Mouse (Mus musculus): ENCODE measurements around the gene Ncf2.
"Not testable (repeated sequence)": the region's sequence is repeated elsewhere in the genome, so short reads cannot be mapped to it uniquely, and the experiment has no call there.

Gene Ncf2

DNA sequence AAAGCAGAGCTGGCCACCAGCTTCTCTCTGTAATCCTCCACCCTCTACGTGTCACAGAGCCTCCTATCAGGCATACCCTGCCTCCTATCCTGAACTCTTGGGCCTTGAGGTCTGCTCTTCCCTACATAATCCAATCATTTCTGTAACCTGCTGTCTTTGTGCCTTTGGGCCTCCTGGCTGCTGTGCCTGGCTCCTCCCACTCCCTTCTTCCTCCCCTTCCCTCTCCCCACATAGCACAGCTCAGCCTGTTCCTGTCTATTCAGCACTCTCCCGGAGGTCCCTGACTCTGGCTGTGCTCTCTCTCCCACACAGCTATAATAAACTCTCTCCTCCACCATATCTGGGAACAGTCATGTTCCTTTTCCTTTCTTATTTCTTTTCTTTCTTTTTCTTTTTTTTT, at the start of gene Ncf2:
TSS of gene Ncf2 (plus strand) at position 298 of the 400 bp plus-strand sequence.
- no peak for DNase-seq (ENCODE audit: low spot score)

DNA sequence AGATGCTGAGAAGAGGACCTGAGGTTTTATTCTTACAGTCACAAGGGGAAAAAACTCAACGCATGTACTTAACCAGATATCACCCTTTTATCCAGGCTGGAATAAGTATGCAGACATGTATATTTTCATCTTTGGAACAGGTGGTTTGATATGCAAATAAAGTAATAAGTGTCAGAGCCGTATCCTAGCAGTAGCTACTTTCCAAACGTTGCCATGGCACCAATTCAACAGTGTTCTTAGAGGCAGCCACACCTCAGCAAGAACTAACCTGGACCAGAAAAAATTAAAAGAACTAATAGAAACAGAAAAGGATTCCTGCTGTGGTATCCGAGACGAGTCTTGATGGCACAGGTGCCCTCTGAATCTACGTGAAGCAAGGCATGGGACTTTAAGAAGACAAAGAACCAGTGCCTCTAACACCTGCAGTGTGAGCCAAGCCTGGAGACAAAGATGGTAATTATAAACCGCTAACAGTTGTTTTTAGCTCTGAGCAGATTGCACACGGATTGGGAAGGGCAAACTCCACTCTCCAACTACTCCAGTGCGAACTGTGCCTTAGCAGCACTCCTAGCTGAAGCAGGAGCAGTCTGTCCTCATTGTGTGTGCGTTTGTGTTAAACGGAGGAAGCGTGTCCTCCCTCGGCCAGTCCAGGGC, 49.6 kb upstream of the Ncf2 start, which contains the start of gene Apobec4:
TSS of gene Apobec4 (plus strand) at position 240 of the 654 bp plus-strand sequence.
- DNase-seq (ENCODE audit: low spot score) = peak; percentile 58

DNA sequence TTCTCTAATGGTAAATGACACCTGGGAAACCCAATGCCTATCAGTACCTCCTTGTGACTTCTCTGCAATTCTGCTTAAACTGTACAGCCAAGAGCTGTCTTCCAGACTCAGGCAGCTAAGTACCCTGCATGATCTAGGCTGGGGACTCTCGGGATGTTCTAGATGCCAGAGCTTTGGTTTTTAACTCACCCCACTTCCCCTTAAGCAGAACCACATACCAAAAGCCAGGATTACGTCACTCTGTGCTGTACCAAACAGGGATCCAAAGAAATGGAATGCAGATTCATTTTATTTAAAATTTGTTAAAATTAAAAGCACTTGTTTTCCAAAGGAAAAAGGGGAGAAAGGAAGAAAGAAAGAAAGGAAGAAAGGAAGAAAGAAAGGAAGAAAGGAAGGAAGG, 38.2 kb upstream of the Ncf2 start:
- no peak for DNase-seq (ENCODE audit: low spot score)

DNA sequence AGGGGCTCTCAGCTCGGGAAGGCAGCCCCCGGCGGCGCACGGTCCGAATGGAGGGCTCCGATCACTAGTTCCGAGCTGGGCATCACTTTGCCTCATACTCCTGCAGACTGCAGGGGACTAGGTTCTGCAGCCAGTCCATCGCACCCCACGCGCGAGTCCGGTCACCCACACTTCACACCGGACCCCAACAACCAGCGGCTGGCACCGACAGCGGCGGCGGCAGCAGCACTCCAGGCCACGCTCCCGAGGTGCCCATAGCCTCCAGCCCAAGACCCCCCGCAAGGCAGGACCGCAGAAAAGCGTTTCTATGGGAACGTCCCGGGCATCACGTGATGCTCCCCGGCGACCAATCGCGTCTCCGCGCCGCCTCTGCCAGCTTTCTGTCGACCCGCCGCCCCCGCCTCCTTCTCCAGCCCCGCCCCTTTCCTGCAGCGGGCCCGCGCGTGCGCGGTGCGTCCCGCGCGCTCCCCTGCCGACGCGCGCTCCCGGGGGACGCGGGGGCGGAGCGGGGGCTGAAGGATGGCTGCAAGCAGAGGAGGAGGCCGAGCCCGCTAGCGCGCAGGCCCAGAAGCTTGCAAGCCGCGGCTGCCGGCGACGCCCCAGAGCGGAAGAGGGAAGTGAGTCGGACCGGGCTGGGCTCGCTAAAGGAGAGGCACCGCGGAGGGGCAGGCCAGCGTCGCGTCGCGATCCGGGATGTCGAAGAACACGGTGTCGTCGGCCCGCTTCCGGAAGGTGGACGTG, 33.8 kb upstream of the Ncf2 start, which contains the start of the genes Rgl1 and Arpc5:
TSS of gene Rgl1 (minus strand) at position 320 of the 741 bp plus-strand sequence.
TSS of gene Arpc5 (plus strand) at position 511 of the 741 bp plus-strand sequence.
- peak; percentile 96 for DNase-seq (ENCODE audit: low spot score)

DNA sequence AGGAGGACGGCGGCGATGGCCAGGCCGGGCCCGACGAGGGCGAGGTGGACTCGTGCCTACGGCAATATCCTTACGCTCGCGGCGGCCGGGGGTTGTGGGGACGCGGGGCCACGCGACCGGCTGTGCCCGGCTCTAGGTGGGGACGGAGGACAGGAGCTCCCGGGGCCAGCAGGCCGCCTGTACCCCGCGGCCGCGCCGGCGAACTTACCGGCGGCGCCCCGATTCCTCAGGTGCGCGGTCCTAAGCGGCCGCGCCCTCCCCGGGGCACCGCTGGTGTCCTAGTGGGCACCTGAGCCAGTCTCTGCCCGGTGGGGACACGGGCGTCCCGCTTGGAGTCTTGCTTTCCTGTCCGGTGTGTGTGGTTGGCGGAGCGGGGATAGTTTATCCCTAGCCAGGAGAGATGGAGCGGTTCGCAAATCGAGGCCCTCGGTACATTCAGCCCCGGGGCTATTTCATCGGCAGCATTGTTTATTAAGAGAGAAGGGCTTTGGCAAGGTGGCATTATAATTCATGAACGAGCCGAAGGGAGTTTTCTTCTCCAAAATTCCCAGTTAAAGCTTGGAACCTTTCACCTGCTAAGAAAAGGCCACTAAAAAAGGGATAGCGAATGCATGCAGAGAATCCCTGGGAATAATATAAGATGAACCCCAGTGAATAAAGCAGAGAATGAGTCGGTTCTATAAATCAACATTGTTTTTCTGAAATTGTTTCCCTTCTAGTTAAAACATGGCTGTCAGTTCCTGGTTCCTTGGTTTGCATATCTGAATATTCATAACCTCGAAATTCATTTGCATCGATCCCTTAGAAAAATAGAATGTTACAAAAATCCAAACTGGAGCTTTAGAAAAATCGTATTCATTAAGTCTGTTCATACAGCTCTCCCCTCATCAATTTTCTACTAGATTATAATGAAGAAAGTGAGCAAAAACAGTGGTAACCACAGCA, 32.9 kb upstream of the Ncf2 start:
- DNase-seq (ENCODE audit: low spot score) = no peak

DNA sequence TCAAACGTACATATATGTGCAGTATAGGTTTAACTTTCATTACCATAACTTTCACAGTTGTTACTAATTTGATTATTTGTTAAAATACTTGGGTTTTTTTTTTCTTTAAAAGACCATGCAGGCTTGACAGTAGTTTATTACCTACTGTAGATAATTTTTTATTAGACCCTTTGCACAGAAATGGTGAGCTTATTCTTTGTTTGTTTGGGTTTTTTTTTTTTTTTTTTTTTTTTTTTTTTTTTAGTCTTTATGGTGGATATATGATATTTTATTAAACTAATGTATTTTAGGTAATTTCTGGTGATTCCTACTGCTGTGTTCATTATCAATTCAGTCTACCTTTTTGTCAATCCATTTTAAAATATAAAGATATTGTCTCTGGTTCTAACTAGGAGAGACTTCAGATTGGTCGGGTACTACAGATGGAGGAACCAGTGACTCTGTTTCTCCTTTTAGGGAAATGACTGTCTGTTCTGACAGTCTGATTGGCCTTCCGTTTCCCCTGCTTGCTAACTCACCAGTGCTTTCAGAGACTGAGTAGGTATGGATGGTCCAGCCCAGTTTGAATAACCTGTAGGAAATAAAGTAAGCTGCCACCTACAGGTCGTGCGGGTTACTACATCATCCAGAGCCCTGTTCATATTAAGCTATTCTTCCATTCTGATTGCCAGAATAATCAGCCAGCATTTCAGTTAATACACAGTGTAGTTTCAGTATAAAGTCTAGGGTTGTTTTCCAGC, 32.1 kb upstream of the Ncf2 start:
- peak; percentile 93 for DNase-seq (ENCODE audit: low spot score)

DNA sequence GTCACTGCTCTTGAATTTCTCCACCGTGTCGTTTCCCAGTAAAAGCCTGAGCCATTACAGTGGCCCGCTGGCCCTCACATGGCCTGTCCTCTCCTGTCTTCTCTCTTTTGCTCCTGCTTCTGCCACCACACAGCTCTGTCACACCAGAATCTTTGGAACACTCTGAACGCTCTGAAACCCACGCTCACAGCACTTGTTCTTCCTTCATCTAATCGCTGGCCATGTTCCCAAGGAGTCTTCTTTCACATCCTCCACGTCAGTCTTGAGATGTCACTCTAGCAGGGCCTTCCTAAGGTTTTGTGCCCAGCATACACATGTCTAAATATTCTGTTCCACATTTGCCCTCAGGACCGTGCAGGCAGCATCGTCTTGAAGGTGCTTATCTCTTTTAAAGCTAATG, 29.0 kb upstream of the Ncf2 start:
- DNase-seq (ENCODE audit: low spot score) = peak; percentile 41

DNA sequence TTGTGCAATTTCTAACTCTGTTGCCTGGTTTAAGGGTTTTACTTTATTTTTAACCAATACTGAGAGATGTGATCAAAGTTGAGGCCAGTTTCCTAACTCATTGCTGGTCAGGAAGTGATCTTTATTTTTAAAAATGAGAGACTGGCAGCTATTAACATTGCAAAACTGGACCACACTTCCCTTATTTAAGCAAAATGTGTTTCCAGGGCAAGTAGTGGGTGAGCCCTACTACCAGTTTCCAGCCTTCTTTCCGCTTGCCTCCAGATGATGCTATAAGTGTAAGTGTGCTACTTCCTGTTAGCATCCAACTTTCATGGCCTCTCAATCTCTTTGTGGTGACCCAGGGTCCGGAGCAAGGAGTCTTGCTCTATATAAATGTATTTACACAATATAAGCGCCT, 25.4 kb upstream of the Ncf2 start:
- DNase-seq (ENCODE audit: low spot score) = not testable (repeated sequence)

DNA sequence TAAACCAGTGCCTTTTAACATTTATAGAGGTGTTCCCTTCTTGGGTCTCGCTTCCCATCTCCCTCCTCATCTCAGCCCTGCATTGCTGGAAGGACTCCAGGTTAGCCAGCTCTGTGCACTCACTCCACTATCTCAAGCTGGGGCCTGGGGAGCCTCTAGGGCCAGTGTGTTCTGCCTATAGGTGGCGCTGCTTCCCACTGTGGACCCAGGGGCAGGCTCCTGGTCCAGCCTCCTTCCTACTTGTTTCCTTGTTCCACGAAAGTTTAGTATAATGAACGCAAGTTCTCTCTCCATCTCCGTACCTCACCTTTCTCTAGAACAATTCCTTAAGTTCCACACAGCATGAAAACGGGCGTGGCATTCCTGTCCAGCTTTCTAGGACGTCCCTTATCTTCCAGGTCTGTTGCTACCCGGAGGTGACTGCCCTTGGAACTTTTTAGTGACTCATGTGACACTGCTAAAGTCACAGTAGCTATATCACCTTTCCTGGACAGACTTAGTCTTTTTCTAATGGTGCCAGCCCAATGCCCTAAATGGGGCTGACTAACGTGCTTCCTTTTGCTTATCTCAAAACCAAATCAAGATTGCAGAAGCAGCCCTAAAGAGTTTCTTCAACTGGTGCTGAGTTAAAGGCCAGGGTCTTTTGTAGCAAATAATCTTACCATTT, 20.8 kb upstream of the Ncf2 start:
- peak; percentile 80 for DNase-seq (ENCODE audit: low spot score)

DNA sequence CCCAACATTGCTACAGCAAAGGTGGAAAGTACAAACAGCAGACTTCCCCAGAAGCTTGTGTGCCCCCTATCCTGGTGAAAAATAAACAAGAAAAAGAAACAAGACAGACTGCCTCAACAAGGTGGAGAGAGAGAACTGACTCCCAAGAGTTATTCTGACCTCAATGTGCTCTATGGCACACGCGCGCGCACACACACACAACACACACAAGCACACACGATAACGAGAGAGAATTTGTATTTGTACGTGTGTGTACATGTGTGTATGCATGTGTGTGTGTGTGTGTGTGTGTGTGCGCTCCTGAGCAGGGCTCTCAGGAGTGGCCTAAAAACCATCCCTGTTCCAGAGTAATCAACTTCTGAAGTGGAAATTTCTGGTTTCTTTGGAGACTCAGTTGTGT, 15.4 kb upstream of the Ncf2 start:
- no peak for DNase-seq (ENCODE audit: low spot score)

DNA sequence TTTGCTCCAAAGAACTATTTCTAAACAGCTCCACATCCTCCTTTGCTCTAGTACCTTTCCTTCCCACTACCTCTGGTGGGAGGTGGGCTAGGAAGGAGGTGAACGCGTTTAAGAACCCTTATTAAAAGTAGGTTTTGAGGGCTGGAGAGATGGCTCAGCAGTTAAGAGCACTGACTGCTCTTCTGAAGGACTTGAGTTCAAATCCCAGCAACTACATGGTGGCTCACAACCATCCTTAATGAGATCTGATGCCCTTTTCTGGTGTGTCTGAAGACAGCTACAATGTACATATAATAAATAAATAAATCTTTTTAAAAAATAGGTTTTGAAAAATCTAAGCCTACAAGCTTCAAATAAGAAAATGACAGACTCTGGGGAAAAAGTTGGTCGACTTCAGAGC, 14.5 kb upstream of the Ncf2 start:
- not testable (repeated sequence) for DNase-seq (ENCODE audit: low spot score)

DNA sequence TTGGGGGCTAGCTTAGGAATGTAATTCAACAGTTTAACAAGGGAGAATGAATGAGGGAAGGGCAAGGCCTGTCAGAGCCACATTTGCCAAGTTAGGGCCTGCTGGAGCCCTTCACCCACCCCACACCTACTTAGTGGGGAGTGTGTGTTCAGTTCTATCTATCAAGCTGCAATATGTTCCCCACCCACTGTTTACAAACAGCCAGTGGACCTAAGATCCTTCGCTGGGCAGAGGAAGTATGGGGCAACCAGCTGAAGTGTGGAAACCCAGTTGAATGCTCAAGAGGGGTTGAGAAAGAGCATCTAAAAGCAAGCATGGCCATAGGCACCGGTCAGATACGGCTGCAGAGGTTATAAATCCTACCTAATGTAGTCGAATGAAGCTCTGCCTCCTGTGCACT, 13.0 kb upstream of the Ncf2 start:
- no peak for DNase-seq (ENCODE audit: low spot score)

DNA sequence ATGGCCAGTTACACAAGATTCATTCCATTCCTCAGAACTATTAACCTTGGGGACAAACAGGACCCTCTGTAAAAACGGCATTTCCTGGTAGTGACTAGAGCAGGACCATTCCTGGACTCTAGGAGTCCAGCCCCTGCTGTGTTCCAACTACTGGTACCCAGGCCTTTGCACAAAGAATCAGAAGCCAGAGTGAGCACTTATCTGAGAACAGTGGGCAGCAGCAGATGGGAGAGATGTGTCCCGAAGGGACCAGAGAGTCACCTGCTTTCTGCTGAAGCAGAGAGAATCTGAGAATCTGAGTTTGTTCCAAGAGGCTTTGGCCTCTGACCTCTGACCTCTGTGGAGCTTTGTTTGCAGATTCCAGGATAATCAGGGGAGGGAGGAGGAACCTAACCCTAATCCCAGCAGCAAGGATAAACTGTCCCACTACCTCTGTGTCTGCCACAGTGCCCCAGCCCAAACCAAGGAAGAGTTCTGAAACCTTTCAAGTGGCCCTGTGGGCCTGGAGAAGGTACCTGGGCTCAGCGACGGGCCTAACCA, 11.8 kb upstream of the Ncf2 start:
- DNase-seq (ENCODE audit: low spot score) = no peak

DNA sequence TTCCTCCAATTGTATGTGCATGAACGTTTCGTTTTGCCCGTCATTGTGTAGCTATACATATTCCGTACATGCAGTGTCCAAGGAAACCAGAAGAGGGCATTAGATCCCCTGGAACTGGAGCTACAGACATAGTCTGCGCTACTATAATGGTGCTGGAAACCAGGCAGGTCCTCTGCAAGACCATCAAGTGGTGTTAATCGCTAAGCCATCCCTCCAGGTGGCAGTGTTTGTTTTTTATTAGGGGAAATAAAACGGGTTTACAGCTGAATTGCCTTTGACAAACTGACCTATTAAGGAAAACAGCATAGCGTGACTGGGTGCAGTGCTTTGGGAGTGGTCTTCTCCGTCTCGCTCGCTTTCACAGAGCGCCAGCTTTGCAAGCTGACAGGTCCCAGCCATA, 9.7 kb upstream of the Ncf2 start:
- DNase-seq (ENCODE audit: low spot score) = no peak

DNA sequence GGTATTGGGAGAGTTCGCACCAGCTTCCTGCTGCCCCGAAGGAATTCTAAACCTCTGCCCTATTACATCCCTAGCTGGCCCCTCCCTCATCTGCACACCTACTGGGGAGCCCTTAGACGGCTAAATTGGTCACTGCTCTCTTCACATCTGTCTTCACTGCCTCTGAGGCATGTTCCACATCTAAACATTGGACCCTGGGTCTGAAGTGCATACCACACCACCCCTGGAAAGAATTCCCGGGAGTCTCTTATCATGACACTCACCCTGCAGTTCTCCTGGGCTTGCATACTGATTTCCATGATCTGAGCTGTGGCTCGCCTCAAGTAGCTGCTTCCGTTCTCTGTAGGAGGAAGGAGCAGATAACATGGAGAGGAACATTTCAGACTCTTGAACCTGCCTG, 9.2 kb upstream of the Ncf2 start:
- DNase-seq (ENCODE audit: low spot score) = no peak

DNA sequence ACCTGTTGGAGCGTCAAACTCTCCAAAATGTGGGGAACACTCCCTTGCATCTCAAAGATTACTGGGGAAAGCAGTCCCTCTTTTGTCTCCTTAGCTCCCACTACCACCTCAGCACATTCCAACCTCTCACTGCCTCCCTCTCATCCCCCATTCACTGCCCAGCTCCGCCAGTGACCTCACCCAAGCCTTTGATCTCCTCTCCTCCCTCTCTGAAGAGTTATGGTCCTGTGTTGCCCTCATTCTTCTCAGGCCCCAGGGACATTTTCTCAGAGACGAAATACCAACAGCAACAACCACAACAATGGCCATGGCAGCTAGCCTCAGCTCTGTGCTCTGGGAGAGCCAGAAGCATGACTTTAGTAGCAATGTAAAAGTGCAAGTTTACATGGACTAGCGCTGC, 8.7 kb upstream of the Ncf2 start:
- no peak for DNase-seq (ENCODE audit: low spot score)

DNA sequence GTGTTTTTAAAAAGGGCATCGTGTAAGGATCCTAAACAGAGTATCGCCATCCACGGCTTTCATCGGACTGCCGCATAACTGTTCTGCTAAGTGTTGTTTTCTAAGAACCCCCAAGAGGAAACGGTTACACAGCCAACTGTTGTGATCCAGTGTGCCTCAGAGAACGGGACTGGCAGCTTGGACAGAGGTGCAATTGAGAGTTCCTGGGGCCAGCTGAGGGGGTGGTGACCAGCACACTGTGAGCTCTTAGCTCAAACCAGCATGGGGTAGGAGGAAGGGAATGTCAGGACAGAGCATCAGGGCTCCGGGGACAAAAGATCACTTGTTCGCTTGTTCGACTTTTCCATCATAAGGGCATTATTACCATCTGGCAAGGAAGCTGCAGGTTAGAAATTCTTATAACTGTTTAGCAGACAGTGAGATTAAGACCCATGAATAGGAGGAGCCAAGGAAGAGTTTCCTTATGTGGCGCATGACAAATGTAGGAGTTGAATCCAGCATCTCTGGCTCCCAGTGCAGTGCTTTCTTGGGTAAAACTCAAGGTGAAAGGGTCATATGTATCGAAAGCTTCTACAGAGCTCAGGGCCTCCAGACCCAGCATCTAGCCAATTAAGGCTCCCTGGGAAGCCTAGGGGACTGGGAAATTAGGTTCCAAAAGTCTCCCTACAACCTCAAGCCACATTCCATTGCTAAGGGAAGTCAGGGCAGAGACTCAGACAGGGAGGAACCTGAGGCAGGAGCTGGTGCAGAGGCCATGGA, 7.1 kb upstream of the Ncf2 start:
- peak; percentile 66 for DNase-seq (ENCODE audit: low spot score)

DNA sequence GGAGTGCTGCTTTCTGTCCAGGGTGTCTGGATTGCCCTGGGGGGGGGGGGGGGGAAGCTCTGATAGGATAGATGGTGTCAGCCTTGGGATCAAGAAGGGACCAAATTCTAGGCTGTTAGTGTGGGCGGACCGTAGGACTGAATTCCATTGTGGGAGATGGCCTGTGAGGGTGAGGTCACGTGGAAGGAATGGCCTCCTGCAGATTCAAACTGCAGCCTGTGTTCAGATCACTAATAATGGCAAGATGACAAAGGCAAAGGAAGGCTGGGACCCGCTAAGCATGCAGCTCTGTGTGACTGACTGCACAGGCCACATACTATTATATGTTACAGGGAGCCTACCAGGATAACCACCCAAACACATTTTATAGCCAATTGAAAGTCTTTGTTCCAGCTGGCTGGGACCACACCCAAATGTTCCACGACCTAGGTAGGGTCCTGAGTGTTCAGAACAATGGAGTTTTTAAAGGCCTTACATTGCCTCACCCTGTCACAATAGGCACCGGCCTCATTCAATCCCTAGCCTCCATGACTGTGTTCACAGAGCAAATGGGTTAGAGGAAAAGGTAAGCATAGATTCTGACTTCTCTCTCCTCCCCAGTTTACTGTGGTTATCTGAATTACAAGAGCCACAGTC, 6.4 kb upstream of the Ncf2 start:
- DNase-seq (ENCODE audit: low spot score) = no peak

DNA sequence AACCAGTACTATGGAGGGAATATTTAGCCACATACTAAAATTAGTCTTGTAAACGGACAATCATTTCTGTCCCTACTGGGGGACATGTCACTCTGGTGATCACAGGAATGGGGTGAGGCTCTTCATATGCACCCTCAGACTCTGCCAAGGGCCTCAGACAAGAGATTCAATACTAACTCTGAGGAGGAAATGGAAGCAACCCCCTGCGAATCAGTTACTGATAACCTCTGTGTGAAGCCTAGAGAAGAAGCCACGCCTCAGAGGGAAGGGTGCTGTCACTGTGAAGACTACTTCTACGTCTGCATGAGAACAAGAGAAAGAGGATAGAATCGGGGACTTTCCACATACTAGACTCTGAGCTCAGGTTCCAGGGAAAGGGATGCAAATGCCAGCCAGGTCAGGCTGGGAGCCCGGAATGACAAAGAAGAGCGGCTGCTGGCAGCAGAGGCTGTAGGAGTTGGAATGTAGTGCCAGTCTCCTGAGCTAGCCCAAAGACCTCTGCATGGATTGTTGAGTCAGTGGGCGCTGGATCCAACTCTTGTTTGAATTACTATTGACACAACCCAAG, 4.2 kb upstream of the Ncf2 start:
- no peak for DNase-seq (ENCODE audit: low spot score)
